Mouse (Mus musculus) neural tube, embryonic 13.5 days (tissue): ENCODE results near the gene 2300009A05Rik. TPM values are rescaled to one million over a fixed set of nuclear protein-coding genes. Genes with fewer than 3 reads are reported as not detected.

ENCODE experiments used
- ATAC-seq: fragments of 200-750 bp; cut with Nextera tagmentation; 2 replicates; pipeline ENCODE4 v1.8.0; 2017; ENCODE audit warnings: low read depth, mild to moderate bottlenecking, moderate TSS enrichment, moderate library complexity
- H3K27ac ChIP-seq: fragments of 300-500 bp; sonication (generic); replicated peaks from 2 replicates; pipeline ENCODE4 v1.5.1; 2015; ENCODE audit warnings: moderate library complexity, mild to moderate bottlenecking, inconsistent platforms
- H3K27me3 ChIP-seq: fragments of 300-500 bp; sonication (generic); 2 replicates; pipeline ENCODE4 v1.6.1; 2015; ENCODE audit warnings: mild to moderate bottlenecking, inconsistent platforms
- H3K36me3 ChIP-seq: fragments of 300-500 bp; sonication (generic); 2 replicates; pipeline ENCODE4 v1.6.1; 2015; ENCODE audit warnings: mild to moderate bottlenecking, inconsistent platforms
- H3K4me1 ChIP-seq: fragments of 300-500 bp; sonication (generic); replicated peaks from 2 replicates; pipeline ENCODE4 v1.6.1; 2015; ENCODE audit warnings: inconsistent platforms
- H3K4me2 ChIP-seq: fragments of 300-500 bp; sonication (generic); 2 replicates; pipeline ENCODE4 v1.6.1; 2015; ENCODE audit warnings: inconsistent platforms, mild to moderate bottlenecking, moderate library complexity
- H3K4me3 ChIP-seq: fragments of 300-500 bp; sonication (generic); 2 replicates; pipeline ENCODE4 v1.5.1; 2015; ENCODE audit warnings: mild to moderate bottlenecking, inconsistent platforms
- H3K9ac ChIP-seq: fragments of 300-500 bp; sonication (generic); 2 replicates; pipeline ENCODE4 v1.6.1; 2015; ENCODE audit warnings: moderate library complexity, mild to moderate bottlenecking, inconsistent platforms
- H3K9me3 ChIP-seq: fragments of 300-500 bp; sonication (generic); 2 replicates; pipeline ENCODE4 v1.6.1; 2016; ENCODE audit warnings: inconsistent platforms
- WGBS: fragments of 180-500 bp; shearing (Covaris S2); methylation state at CpG from one replicate; pipeline ENCODE4 v1.1.7; 2015; 5-methylcytosine and 5-hydroxymethylcytosine counted together
- polyA plus RNA-seq: library from polyadenylated mRNA; unstranded; fragments of >200 nt; fragmentation: Nextera tagmentation; extraction: Ambion mirVana; gene quantifications from 2 replicates; pipeline ENCODE4 v1.2.1, GENCODE M21; 2015

Gene 2300009A05Rik
- polyA plus RNA-seq, result 59.4 and 75.4 TPM in 2 replicates

GRCm38 (mm10) chr9:63398611-63399462, at the start of gene 2300009A05Rik:
TSS of gene 2300009A05Rik (minus strand) at chr9:63399246.
- Histone ChIP-seq H3K9ac (peak within 1 kb of the TSS; percentile 94), H3K4me2 (peak within 1 kb of the TSS; percentile 72), H3K36me3 (no peaks in the 10 kb centered on the region), H3K9me3 (no peaks in the 10 kb centered on the region), H3K27ac (peak within 1 kb of the TSS; percentile 90), H3K4me3 (peak within 1 kb of the TSS; percentile 68), H3K4me1 (peaks cover 23% of the 10 kb centered on the region), H3K27me3 (no peaks in the 10 kb centered on the region)
- WGBS, result under 1% methylated on average over 68 of the region's 74 CpGs
- ATAC-seq, result peak; percentile 94

- no peaks in the 10 kb centered on the region for H3K27me3 ChIP-seq
- H3K4me1 ChIP-seq, result no peaks in the 10 kb centered on the region
- no peak overlapping the region for H3K27ac ChIP-seq
- ATAC-seq, result no peak
- H3K9ac ChIP-seq, result no peak overlapping the region
- no peak overlapping the region for H3K4me2 ChIP-seq
- H3K36me3 ChIP-seq, result no peaks in the 10 kb centered on the region
- no peaks in the 10 kb centered on the region for H3K9me3 ChIP-seq
- H3K4me3 ChIP-seq, result no peak overlapping the region
- 82% methylated on average over 6 of the region's 6 CpGs for WGBS
These were observed 44.6 kb upstream of the 2300009A05Rik start for GRCm38 (mm10) chr9:63443695-63444094.

- no peak overlapping the region for H3K4me2 ChIP-seq
- no peak overlapping the region for H3K27ac ChIP-seq
- no peak overlapping the region for H3K9ac ChIP-seq
- H3K27me3 ChIP-seq, result 0 out of 2 replicates have a peak, but pooled peaks cover 3% of the 10 kb centered on the region
- no peak overlapping the region for H3K4me3 ChIP-seq
- H3K4me1 ChIP-seq, result no peaks in the 10 kb centered on the region
- H3K36me3 ChIP-seq, result no peaks in the 10 kb centered on the region
- 91% methylated on average over 1 of the region's 1 CpGs for WGBS
- no peak for ATAC-seq
- no peaks in the 10 kb centered on the region for H3K9me3 ChIP-seq
These were observed 31.6 kb upstream of the 2300009A05Rik start for GRCm38 (mm10) chr9:63430652-63431051.

GRCm38 (mm10) chr9:63421096-63421736, 22.2 kb upstream of the 2300009A05Rik start:
- WGBS, result 62% methylated on average over 9 of the region's 9 CpGs
- Histone ChIP-seq H3K27ac (no peak overlapping the region), H3K4me3 (no peak overlapping the region), H3K9me3 (no peaks in the 10 kb centered on the region), H3K27me3 (no peaks in the 10 kb centered on the region), H3K4me2 (no peak overlapping the region), H3K36me3 (no peaks in the 10 kb centered on the region), H3K9ac (no peak overlapping the region), H3K4me1 (peaks cover 7% of the 10 kb centered on the region; the same call in 1 of the 2 replicates)
- no peak for ATAC-seq

- H3K4me1 ChIP-seq, result peaks cover 7% of the 10 kb centered on the region; the same call in 1 of the 2 replicates
- ATAC-seq, result no peak
- no peaks in the 10 kb centered on the region for H3K27me3 ChIP-seq
- no peak overlapping the region for H3K4me3 ChIP-seq
- no peaks in the 10 kb centered on the region for H3K36me3 ChIP-seq
- WGBS, result 8% methylated on average over 6 of the region's 6 CpGs
- no peak overlapping the region for H3K4me2 ChIP-seq
- no peak overlapping the region for H3K9ac ChIP-seq
- H3K9me3 ChIP-seq, result no peaks in the 10 kb centered on the region
- no peak overlapping the region for H3K27ac ChIP-seq
These were observed 21.4 kb upstream of the 2300009A05Rik start for GRCm38 (mm10) chr9:63420396-63420795.

- Histone ChIP-seq H3K4me3 (no peak overlapping the region), H3K27ac (no peak overlapping the region), H3K27me3 (no peaks in the 10 kb centered on the region), H3K4me2 (no peak overlapping the region), H3K9ac (no peak overlapping the region), H3K36me3 (no peaks in the 10 kb centered on the region), H3K9me3 (no peaks in the 10 kb centered on the region), H3K4me1 (peaks cover 23% of the 10 kb centered on the region)
- 85% methylated on average over 1 of the region's 1 CpGs for WGBS
- ATAC-seq, result no peak
These were observed 1.1 kb upstream of the 2300009A05Rik start for GRCm38 (mm10) chr9:63400176-63400575.

GRCm38 (mm10) chr9:63399463-63399815, 393 bp upstream of the 2300009A05Rik start:
- Histone ChIP-seq H3K4me2 (peak overlapping the region; percentile 72), H3K9me3 (no peaks in the 10 kb centered on the region), H3K27me3 (no peaks in the 10 kb centered on the region), H3K4me3 (peak overlapping the region; percentile 68), H3K27ac (peak overlapping the region; percentile 90), H3K36me3 (no peaks in the 10 kb centered on the region), H3K4me1 (peaks cover 23% of the 10 kb centered on the region), H3K9ac (peak overlapping the region; percentile 94)
- peak; percentile 62 for ATAC-seq
- 4% methylated on average over 8 of the region's 8 CpGs for WGBS

GRCm38 (mm10) chr9:63395612-63396011, 3.4 kb downstream of the 2300009A05Rik start:
- ATAC-seq, result no peak
- 59% methylated on average over 7 of the region's 7 CpGs for WGBS
- peak overlapping the region; percentile 72 for H3K4me2 ChIP-seq

GRCm38 (mm10) chr9:63391307-63391706, 7.7 kb downstream of the 2300009A05Rik start:
- Histone ChIP-seq H3K4me1 (peaks cover 7% of the 10 kb centered on the region), H3K9ac (no peak overlapping the region), H3K4me3 (no peak overlapping the region), H3K27ac (no peak overlapping the region), H3K4me2 (no peak overlapping the region), H3K36me3 (no peaks in the 10 kb centered on the region), H3K27me3 (no peaks in the 10 kb centered on the region), H3K9me3 (no peaks in the 10 kb centered on the region)
- ATAC-seq, result no peak
- WGBS, result 87% methylated on average over 2 of the region's 2 CpGs

More at GRCm38 (mm10) chr9:63395612-63396011, 3.4 kb downstream of the 2300009A05Rik start:
- Histone ChIP-seq H3K27ac (peak overlapping the region; percentile 35; the same call in 1 of the 2 replicates), H3K4me1 (peaks cover 23% of the 10 kb centered on the region), H3K36me3 (no peaks in the 10 kb centered on the region), H3K4me3 (no peak overlapping the region), H3K9me3 (no peaks in the 10 kb centered on the region), H3K27me3 (no peaks in the 10 kb centered on the region), H3K9ac (no peak overlapping the region)

- Histone ChIP-seq H3K36me3 (no peaks in the 10 kb centered on the region), H3K27me3 (no peaks in the 10 kb centered on the region), H3K9ac (no peak overlapping the region), H3K4me1 (peaks cover 7% of the 10 kb centered on the region), H3K4me2 (no peak overlapping the region), H3K27ac (no peak overlapping the region), H3K4me3 (no peak overlapping the region), H3K9me3 (no peaks in the 10 kb centered on the region)
- no peak for ATAC-seq
- 89% methylated on average over 4 of the region's 4 CpGs for WGBS
These were observed 16.3 kb downstream of the 2300009A05Rik start for GRCm38 (mm10) chr9:63382761-63383160.

GRCm38 (mm10) chr9:63380326-63380725, 18.7 kb downstream of the 2300009A05Rik start:
- ATAC-seq, result no peak
- Histone ChIP-seq H3K27ac (no peak overlapping the region), H3K4me2 (no peak overlapping the region), H3K4me1 (peaks cover 27% of the 10 kb centered on the region), H3K36me3 (no peaks in the 10 kb centered on the region), H3K4me3 (no peak overlapping the region), H3K9me3 (no peaks in the 10 kb centered on the region), H3K9ac (no peak overlapping the region), H3K27me3 (no peaks in the 10 kb centered on the region)
- 86% methylated on average over 3 of the region's 3 CpGs for WGBS

GRCm38 (mm10) chr9:63378174-63378573, 20.9 kb downstream of the 2300009A05Rik start:
- Histone ChIP-seq H3K27ac (peak overlapping the region; percentile 89), H3K36me3 (peaks cover 6% of the 10 kb centered on the region; the same call in 1 of the 2 replicates), H3K9ac (peak overlapping the region; percentile 96), H3K4me1 (peaks cover 48% of the 10 kb centered on the region), H3K9me3 (no peaks in the 10 kb centered on the region), H3K4me2 (peak overlapping the region; percentile 95), H3K27me3 (no peaks in the 10 kb centered on the region), H3K4me3 (peak overlapping the region; percentile 83)
- ATAC-seq, result 0 out of 2 replicates have a peak, but pooled peaks have one; percentile 33
- 15% methylated on average over 8 of the region's 8 CpGs for WGBS
